Mouse (Mus musculus) left cerebral cortex, adult 18-20 months (tissue): Measurements from ENCODE around the gene Actr1a. TPM values are rescaled to one million over a fixed set of nuclear protein-coding genes. Genes with fewer than 3 reads are reported as not detected.
A peak's percentile ranks its signal among the peaks of the same experiment; 100 is the strongest.

Experiments
- DNase-seq, 2 experiments: peaks; one replicate each; pipeline ENCODE4 v3.0.0; 2021 to 2022; ENCODE audit warnings: low spot score in 2 of 2, mixed read lengths in 1 of 2
- long read RNA-seq, 2 experiments: library from polyadenylated mRNA; stranded (forward); transcript quantifications; one replicate each; pipeline ENCODE4 v2.0.0; 2021
- total RNA-seq, 2 experiments: library from RNA; stranded (reverse); gene quantifications; 2 replicates each; pipeline ENCODE4 v1.2.3; 2021

The Actr1a gene
- 100 to 1,000 TPM; 196 to 198 TPM for total RNA-seq
- long read RNA-seq, experiment 1, transcript Actr1a-201 (11 exons, 2,757 nt), result major isoform, 218 of 269 reads
- long read RNA-seq, experiment 1, partial matches to known transcripts, result 15 of 269 reads
- long read RNA-seq, experiment 1, other reads (novel, unspliced or antisense), result 35 of 269 reads
- long read RNA-seq, experiment 2, transcript Actr1a-201 (11 exons, 2,757 nt), result major isoform, 144 of 192 reads
- long read RNA-seq, experiment 2, partial matches to known transcripts, result 19 of 192 reads
- long read RNA-seq, experiment 2, other reads (novel, unspliced or antisense), result 29 of 192 reads

- peak; percentile 97 for DNase-seq
Measured at GRCm38 (mm10) chr19:46395109-46396009, at the start of gene Actr1a. Gene Actr1a (minus strand): TSS chr19:46395748.

- peak; percentile 68 to 76 for DNase-seq
Measured at GRCm38 (mm10) chr19:46444209-46444608, 48.7 kb upstream of the Actr1a start.

- DNase-seq, result no peak
Measured at GRCm38 (mm10) chr19:46443509-46443908, 48.0 kb upstream of the Actr1a start.

- no peak for DNase-seq
Measured at GRCm38 (mm10) chr19:46435492-46435891, 39.9 kb upstream of the Actr1a start.

GRCm38 (mm10) chr19:46434591-46434990 is 39.0 kb upstream of the Actr1a start:
- DNase-seq, result no peak

GRCm38 (mm10) chr19:46434148-46434547 is 38.6 kb upstream of the Actr1a start:
- no peak for DNase-seq

- DNase-seq, result no peak
Measured at GRCm38 (mm10) chr19:46433712-46434111, 38.2 kb upstream of the Actr1a start.

- DNase-seq, result no peak
Measured at GRCm38 (mm10) chr19:46429250-46429649, 33.7 kb upstream of the Actr1a start.

GRCm38 (mm10) chr19:46426488-46426887 is 30.9 kb upstream of the Actr1a start:
- no peak for DNase-seq

- DNase-seq, result no peak
Measured at GRCm38 (mm10) chr19:46425266-46425665, 29.7 kb upstream of the Actr1a start.

- DNase-seq, result no peak
Measured at GRCm38 (mm10) chr19:46422384-46423338, 27.1 kb upstream of the Actr1a start.

- DNase-seq, result no peak
Measured at GRCm38 (mm10) chr19:46420410-46420809, 24.9 kb upstream of the Actr1a start.

GRCm38 (mm10) chr19:46418051-46418450 is 22.5 kb upstream of the Actr1a start:
- no peak for DNase-seq

- no peak for DNase-seq
Measured at GRCm38 (mm10) chr19:46416276-46416675, 20.7 kb upstream of the Actr1a start.

GRCm38 (mm10) chr19:46414486-46414885 is 18.9 kb upstream of the Actr1a start:
- DNase-seq, result no peak

GRCm38 (mm10) chr19:46413969-46414368 is 18.4 kb upstream of the Actr1a start:
- DNase-seq, result no peak

- DNase-seq, result no peak
Measured at GRCm38 (mm10) chr19:46412056-46412805, 16.7 kb upstream of the Actr1a start.

GRCm38 (mm10) chr19:46409506-46409905 is 14.0 kb upstream of the Actr1a start:
- no peak for DNase-seq

GRCm38 (mm10) chr19:46406592-46407386 is 11.2 kb upstream of the Actr1a start:
- no peak for DNase-seq

GRCm38 (mm10) chr19:46404030-46404429 is 8.5 kb upstream of the Actr1a start:
- no peak for DNase-seq
